Mouse (Mus musculus): ENCODE results near the gene Xrn2.

Xrn2 gene

GRCm38 (mm10) chr2:147053229-147053892 lies 40.6 kb downstream of the Xrn2 start:
- no peak for DNase-seq (ENCODE audit: low spot score)

- DNase-seq (ENCODE audit: low spot score) = no peak
Measured at GRCm38 (mm10) chr2:147067480-147068246, 54.9 kb downstream of the Xrn2 start.

GRCm38 (mm10) chr2:147069077-147069476 lies 56.3 kb downstream of the Xrn2 start:
- no peak for DNase-seq (ENCODE audit: low spot score)

GRCm38 (mm10) chr2:147070305-147070704 lies 57.5 kb downstream of the Xrn2 start:
- no peak for DNase-seq (ENCODE audit: low spot score)

GRCm38 (mm10) chr2:147073962-147074361 lies 61.2 kb downstream of the Xrn2 start:
- DNase-seq (ENCODE audit: low spot score) = no peak

GRCm38 (mm10) chr2:147074399-147074798 lies 61.6 kb downstream of the Xrn2 start:
- DNase-seq (ENCODE audit: low spot score) = no peak

GRCm38 (mm10) chr2:147082391-147082790 lies 69.6 kb downstream of the Xrn2 start:
- DNase-seq (ENCODE audit: low spot score) = no peak

GRCm38 (mm10) chr2:147083471-147084365 lies 70.9 kb downstream of the Xrn2 start:
- DNase-seq (ENCODE audit: low spot score) = no peak

GRCm38 (mm10) chr2:147084366-147085071 lies 71.7 kb downstream of the Xrn2 start:
- no peak for DNase-seq (ENCODE audit: low spot score)

- DNase-seq (ENCODE audit: low spot score) = no peak
Measured at GRCm38 (mm10) chr2:147085072-147085870, 72.5 kb downstream of the Xrn2 start, which contains the start of gene Nkx2-4. TSS of gene Nkx2-4 (minus strand) at chr2:147085445.

GRCm38 (mm10) chr2:147085937-147086336 lies 73.1 kb downstream of the Xrn2 start:
- DNase-seq (ENCODE audit: low spot score) = no peak

- no peak for DNase-seq (ENCODE audit: low spot score)
Measured at GRCm38 (mm10) chr2:147086441-147086840, 73.6 kb downstream of the Xrn2 start.

- no peak for DNase-seq (ENCODE audit: low spot score)
Measured at GRCm38 (mm10) chr2:147119736-147120135, 106.9 kb downstream of the Xrn2 start.

GRCm38 (mm10) chr2:147127366-147127765 lies 114.6 kb downstream of the Xrn2 start:
- no peak for DNase-seq (ENCODE audit: low spot score)

Data from ovary, adult 18-20 months (tissue).